Mouse (Mus musculus) stomach, postnatal 0 days (tissue): Measurements from ENCODE around the gene Plekha6.

Experiments used
- CTCF ChIP-seq: IDR thresholded peaks from 2 replicates; pipeline ENCODE4 v1.5.1; 2016; ENCODE audit warnings: antibody characterized with exemption, low read depth, mild to moderate bottlenecking, moderate library complexity
- EP300 ChIP-seq: optimal IDR thresholded peaks from 2 replicates; pipeline ENCODE3; 2016; ENCODE audit warnings: antibody characterized with exemption

GRCm38 (mm10) chr1:133235909-133236308 lies 71.9 kb downstream of the Plekha6 start:
- TF ChIP-seq CTCF (no peak), EP300 (no peak)
